Mouse (Mus musculus) bone marrow, adult 2 months (tissue): ENCODE data around the gene Adgrv1.

Experiments
- CTCF ChIP-seq: fragments of 200-500 bp; IDR thresholded peaks from 2 replicates; pipeline ENCODE4 v1.5.1; 2011; ENCODE audit warnings: low read length, control low read depth; ENCODE audit not compliant: control insufficient read depth, insufficient read depth
- POLR2A ChIP-seq: fragments of 200-500 bp; IDR thresholded peaks from 2 replicates; pipeline ENCODE4 v1.6.1; 2011; ENCODE audit warnings: low read depth, mild to moderate bottlenecking, control low read depth, low read length, borderline replicate concordance; ENCODE audit not compliant: control insufficient read depth

DNA sequence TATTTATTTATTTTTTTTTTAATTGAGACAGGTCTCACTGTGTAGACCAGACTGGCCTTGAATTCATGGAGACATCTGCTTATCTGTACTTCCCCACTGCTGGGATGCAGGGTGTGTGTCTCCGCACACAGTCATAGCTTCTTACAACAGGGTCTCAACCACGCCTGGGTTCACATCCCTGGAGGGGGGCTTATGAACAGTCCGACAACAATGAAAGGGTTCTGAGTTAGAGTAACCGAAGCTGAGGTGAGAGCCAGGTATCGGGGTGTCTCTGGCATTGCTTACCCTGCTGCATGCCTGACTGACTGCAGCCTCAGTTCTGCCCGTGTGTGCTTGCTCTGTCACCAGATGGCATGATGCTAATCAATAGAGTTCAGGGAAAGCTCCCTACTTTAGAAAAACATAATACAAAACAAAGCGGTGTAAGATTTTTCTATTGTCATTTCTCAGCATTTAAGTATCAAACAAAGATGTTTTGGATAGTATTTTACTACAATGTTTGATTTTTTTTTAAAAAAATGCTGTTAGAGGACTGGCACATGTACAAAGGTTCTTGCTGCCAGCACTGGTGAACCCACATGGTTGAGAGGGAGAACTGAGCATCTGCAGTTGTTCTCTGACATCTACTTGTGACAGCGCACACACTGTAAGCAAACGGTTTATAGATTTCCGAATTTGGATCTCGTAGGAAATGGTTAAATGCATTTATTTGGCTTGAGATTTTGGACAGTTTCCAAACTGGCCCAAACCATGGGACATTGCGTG is 30.8 kb upstream of the Adgrv1 start:
- no peak for TF ChIP-seq CTCF
- TF ChIP-seq POLR2A, result no peak
